Mouse (Mus musculus) heart, postnatal 14 days (tissue): ENCODE results near the gene Edaradd. TPM values are rescaled to one million over a fixed set of nuclear protein-coding genes. Genes with fewer than 3 reads are reported as not detected.

Experiments
- DNase-seq, 2 experiments: peaks; one replicate each; pipeline ENCODE4 v3.0.0; 2021 to 2022
- intact Hi-C: fragments of 180-260 bp; cut with DNase I; formaldehyde crosslinking; loops from one replicate; pipeline ENCODE4 v1.15.1; 2025
- long read RNA-seq, 2 experiments: library from polyadenylated mRNA; stranded (forward); transcript quantifications; one replicate each; pipeline ENCODE4 v2.0.0; 2021
- total RNA-seq, 2 experiments: library from RNA; stranded (reverse); gene quantifications; 2 replicates each; pipeline ENCODE4 v1.2.3; 2021

The Edaradd gene
- under 1 TPM; 0.07 to 0.27 TPM for total RNA-seq
- long read RNA-seq, experiment 1: 0 reads
- long read RNA-seq, experiment 2: 0 reads

- DNase-seq: peak; percentile 61 to 65
- intact Hi-C loops: loop anchor here (5.0 kb wide), 1 partner anchor 38 kb away; no protein-coding TSS in a partner anchor
Observed at GRCm38 (mm10) chr13:12519955-12520584, at the start of gene Edaradd. Gene Edaradd, minus strand, starts transcription at chr13:12520438.

- intact Hi-C loops: loop anchor here (5.0 to 10.0 kb wide), 2 partner anchors 107 to 315 kb away; partner anchors contain the start of genes Lgals8 and Mtr
Observed at GRCm38 (mm10) chr13:12569741-12570140, 49.5 kb upstream of the Edaradd start.

GRCm38 (mm10) chr13:12568597-12569469 is 48.6 kb upstream of the Edaradd start:
- intact Hi-C loops: loop anchor here (5.0 to 10.0 kb wide), 2 partner anchors 107 to 314 kb away; partner anchors contain the start of genes Lgals8 and Mtr

More at GRCm38 (mm10) chr13:12569741-12570140, 49.5 kb upstream of the Edaradd start:
- no peak for DNase-seq

GRCm38 (mm10) chr13:12567936-12568335 is 47.7 kb upstream of the Edaradd start:
- no peak for DNase-seq
- intact Hi-C loops: loop anchor here (5.0 to 10.0 kb wide), 2 partner anchors 106 to 313 kb away; partner anchors contain the start of genes Lgals8 and Mtr

More at GRCm38 (mm10) chr13:12568597-12569469, 48.6 kb upstream of the Edaradd start:
- DNase-seq: no peak

- intact Hi-C loops: loop anchor here (5.0 to 10.0 kb wide), 2 partner anchors 104 to 311 kb away; partner anchors contain the start of genes Lgals8 and Mtr
- DNase-seq: peak; percentile 96 to 98
Observed at GRCm38 (mm10) chr13:12565621-12566390, 45.6 kb upstream of the Edaradd start, which contains the start of gene Ero1lb. Gene Ero1lb, plus strand, starts transcription at chr13:12565874.

- no peak for DNase-seq
- intact Hi-C loops: loop anchor here (10.0 kb wide), 1 partner anchor 307 kb away; the partner anchor contains the start of gene Mtr
Observed at GRCm38 (mm10) chr13:12562256-12562655, 42.0 kb upstream of the Edaradd start.

- DNase-seq: no peak
- intact Hi-C loops: loop anchor here (10.0 kb wide), 1 partner anchor 307 kb away; the partner anchor contains the start of gene Mtr
Observed at GRCm38 (mm10) chr13:12561729-12562128, 41.5 kb upstream of the Edaradd start.

- DNase-seq: no peak
- intact Hi-C loops: loop anchor here (10.0 kb wide), 1 partner anchor 305 kb away; the partner anchor contains the start of gene Mtr
Observed at GRCm38 (mm10) chr13:12559462-12560120, 39.4 kb upstream of the Edaradd start.

- no peak for DNase-seq
- intact Hi-C loops: no loop called here
Observed at GRCm38 (mm10) chr13:12559044-12559443, 38.8 kb upstream of the Edaradd start.

- intact Hi-C loops: no loop called here
- no peak for DNase-seq
Observed at GRCm38 (mm10) chr13:12554211-12554610, 34.0 kb upstream of the Edaradd start.

- intact Hi-C loops: no loop called here
- no peak for DNase-seq
Observed at GRCm38 (mm10) chr13:12543880-12544568, 23.8 kb upstream of the Edaradd start.

GRCm38 (mm10) chr13:12543246-12543645 is 23.0 kb upstream of the Edaradd start:
- intact Hi-C loops: no loop called here
- DNase-seq: no peak

GRCm38 (mm10) chr13:12542006-12542981 is 22.1 kb upstream of the Edaradd start:
- intact Hi-C loops: no loop called here
- DNase-seq: peak; percentile 23 to 58

- DNase-seq: no peak
- intact Hi-C loops: no loop called here
Observed at GRCm38 (mm10) chr13:12540119-12540518, 19.9 kb upstream of the Edaradd start.

- no peak for DNase-seq
- intact Hi-C loops: loop anchor here (2.0 kb wide), 1 partner anchor 67 kb away; no protein-coding TSS in a partner anchor
Observed at GRCm38 (mm10) chr13:12539716-12540115, 19.5 kb upstream of the Edaradd start.

GRCm38 (mm10) chr13:12537971-12538370 is 17.7 kb upstream of the Edaradd start:
- intact Hi-C loops: loop anchor here (2.0 kb wide), 1 partner anchor 65 kb away; no protein-coding TSS in a partner anchor
- DNase-seq: peak; percentile 40 to 51

GRCm38 (mm10) chr13:12534628-12535027 is 14.4 kb upstream of the Edaradd start:
- no peak for DNase-seq
- intact Hi-C loops: no loop called here
